In genomic region chr4:41465287-41465665, GRCm38 (mm10) we compare ENCODE assay signal across 8 mouse cellular contexts. TPM values are rescaled to one million over a fixed set of nuclear protein-coding genes. Genes with fewer than 3 reads are reported as not detected.
DNase-seq lines count a peak whose midpoint lies in the region; ATAC-seq and TF ChIP-seq lines count a peak whose summit lies in the region.

No protein-coding gene starts in this region.

- peaks cover 10% of the 10 kb centered on the region; the same call in 1 of the 2 replicates for H3K4me1 ChIP-seq in lung, embryonic 16.5 days (replicated peaks; ENCODE audit: control insufficient read depth, insufficient read depth, low read length)
- peaks cover 13% of the 10 kb centered on the region for H3K4me1 ChIP-seq in embryonic facial prominence, embryonic 14.5 days (ENCODE audit: control insufficient read depth, insufficient read depth, low read length)
- no peaks in the 10 kb centered on the region for H3K4me1 ChIP-seq in intestine, postnatal 0 days (replicated peaks; ENCODE audit: control insufficient read depth, insufficient read depth, low read length)
- peaks cover 20% of the 10 kb centered on the region for H3K4me1 ChIP-seq in neural tube, embryonic 15.5 days

- 4% methylated on average over 17 of the region's 17 CpGs for WGBS in lung, embryonic 16.5 days
- WGBS in embryonic facial prominence, embryonic 14.5 days = 2% methylated on average over 17 of the region's 17 CpGs
- 2% methylated on average over 17 of the region's 17 CpGs for WGBS in intestine, postnatal 0 days
- WGBS in neural tube, embryonic 15.5 days = 3% methylated on average over 17 of the region's 17 CpGs

- H3K27ac ChIP-seq in lung, embryonic 16.5 days (ENCODE audit: low read length) = no peak overlapping the region
- peak overlapping the region; percentile 31; the same call in 1 of the 2 replicates for H3K27ac ChIP-seq in embryonic facial prominence, embryonic 14.5 days (replicated peaks; ENCODE audit: low read depth, low read length)
- H3K27ac ChIP-seq in intestine, postnatal 0 days (ENCODE audit: low read depth, low read length) = peak overlapping the region; percentile 42; the same call in 1 of the 2 replicates
- H3K27ac ChIP-seq in neural tube, embryonic 15.5 days (replicated peaks) = peak overlapping the region; percentile 78

- no peak for DNase-seq in lung, adult 18-20 months
- peak; percentile 42 for DNase-seq in embryonic facial prominence, embryonic 14.5 days (ENCODE audit: low spot score)
- DNase-seq in urinary bladder, postnatal 14 days (ENCODE audit: low spot score) = no peak
- DNase-seq in lung, postnatal 4 days = no peak

- H3K4me2 ChIP-seq in lung, embryonic 16.5 days (ENCODE audit: low read depth, low read length) = peak overlapping the region; percentile 60
- H3K4me2 ChIP-seq in embryonic facial prominence, embryonic 14.5 days (ENCODE audit: low read depth, low read length) = peak overlapping the region; percentile 61
- H3K4me2 ChIP-seq in intestine, postnatal 0 days (replicated peaks; ENCODE audit: low read depth) = peak overlapping the region; percentile 79
- peak overlapping the region; percentile 62 for H3K4me2 ChIP-seq in neural tube, embryonic 15.5 days

- no peaks in the 10 kb centered on the region for H3K27me3 ChIP-seq in lung, embryonic 16.5 days (ENCODE audit: control insufficient read depth, insufficient read depth, low read depth, low read length)
- H3K27me3 ChIP-seq in embryonic facial prominence, embryonic 14.5 days (replicated peaks; ENCODE audit: control insufficient read depth, insufficient read depth, low read length) = no peaks in the 10 kb centered on the region
- H3K27me3 ChIP-seq in intestine, postnatal 0 days (replicated peaks; ENCODE audit: control insufficient read depth, insufficient read depth, low read length) = no peaks in the 10 kb centered on the region
- no peaks in the 10 kb centered on the region for H3K27me3 ChIP-seq in neural tube, embryonic 15.5 days (replicated peaks)

- H3K9ac ChIP-seq in lung, embryonic 16.5 days (ENCODE audit: low read length) = peak overlapping the region; percentile 81
- peak overlapping the region; percentile 78 for H3K9ac ChIP-seq in embryonic facial prominence, embryonic 14.5 days (ENCODE audit: low read depth, low read length)
- peak overlapping the region; percentile 52 for H3K9ac ChIP-seq in intestine, postnatal 0 days (ENCODE audit: low read depth, low read length)
- peak overlapping the region; percentile 58 for H3K9ac ChIP-seq in neural tube, embryonic 15.5 days (replicated peaks)

- ATAC-seq in lung, embryonic 16.5 days (ENCODE audit: low read depth) = peak; percentile 13; the same call in 1 of the 2 replicates
- no peak for ATAC-seq in embryonic facial prominence, embryonic 14.5 days (ENCODE audit: low read depth)
- ATAC-seq in intestine, postnatal 0 days = peak; percentile 58
- peak; percentile 30; the same call in 1 of the 2 replicates for ATAC-seq in neural tube, embryonic 15.5 days (ENCODE audit: low FRiP score)
- ATAC-seq in inflammation-experienced regulatory T-cells, adult 6 months = no peak

- H3K9me3 ChIP-seq in lung, embryonic 16.5 days (ENCODE audit: control insufficient read depth, low read length) = no peaks in the 10 kb centered on the region
- H3K9me3 ChIP-seq in embryonic facial prominence, embryonic 14.5 days (ENCODE audit: control insufficient read depth, low read length) = no peaks in the 10 kb centered on the region
- H3K9me3 ChIP-seq in intestine, postnatal 0 days (ENCODE audit: control insufficient read depth) = no peaks in the 10 kb centered on the region
- no peaks in the 10 kb centered on the region for H3K9me3 ChIP-seq in neural tube, embryonic 15.5 days (replicated peaks)

- no peaks in the 10 kb centered on the region for H3K36me3 ChIP-seq in lung, embryonic 16.5 days (ENCODE audit: control insufficient read depth, insufficient read depth, low read length)
- H3K36me3 ChIP-seq in embryonic facial prominence, embryonic 14.5 days (ENCODE audit: control insufficient read depth, insufficient read depth, low read length) = 0 out of 2 replicates have a peak, but pooled peaks cover 4% of the 10 kb centered on the region
- no peaks in the 10 kb centered on the region for H3K36me3 ChIP-seq in intestine, postnatal 0 days (ENCODE audit: control insufficient read depth, insufficient read depth)
- no peaks in the 10 kb centered on the region for H3K36me3 ChIP-seq in neural tube, embryonic 15.5 days

- peak overlapping the region; percentile 84 for H3K4me3 ChIP-seq in lung, embryonic 16.5 days (ENCODE audit: low read length)
- peak overlapping the region; percentile 67 for H3K4me3 ChIP-seq in embryonic facial prominence, embryonic 14.5 days (ENCODE audit: low read depth, low read length)
- H3K4me3 ChIP-seq in intestine, postnatal 0 days (ENCODE audit: low read depth, low read length) = peak overlapping the region; percentile 88
- peak overlapping the region; percentile 75 for H3K4me3 ChIP-seq in neural tube, embryonic 15.5 days (replicated peaks)

- peak; percentile 30; the same call in 1 of the 2 replicates for TF ChIP-seq CTCF in intestine, postnatal 0 days (IDR thresholded peaks at IDR 0.05; ENCODE audit: low read depth)

RNA-seq across cellular contexts. Expression of gene Nudt2, which starts 0.3 kb away (rescaled TPM):
- 46.9 and 47.6 TPM in 2 replicates for polyA plus RNA-seq in lung, embryonic 16.5 days (2015; fragmentation: Nextera tagmentation; extraction: Ambion mirVana)
- polyA plus RNA-seq in embryonic facial prominence, embryonic 14.5 days (2014; fragmentation: Nextera tagmentation; extraction: Ambion mirVana) = 49.0 and 50.7 TPM in 2 replicates
- 34.9 and 35.7 TPM in 2 replicates for polyA plus RNA-seq in intestine, postnatal 0 days (2015; fragmentation: Nextera tagmentation; extraction: Ambion mirVana)
- 62.8 and 71.6 TPM in 2 replicates for polyA plus RNA-seq in neural tube, embryonic 15.5 days (2015; fragmentation: Nextera tagmentation; extraction: Ambion mirVana)
- 10 to 100 TPM; 15.3 to 22.1 (median 17.8) TPM for polyA plus RNA-seq in inflammation-experienced regulatory T-cells, adult 6 months (2017; shearing (Covaris generic))

RNA-seq across cellular contexts. Expression of gene Kif24, which starts 0.6 kb away (rescaled TPM):
- 8.3 and 8.4 TPM in 2 replicates for polyA plus RNA-seq in lung, embryonic 16.5 days (2015; fragmentation: Nextera tagmentation; extraction: Ambion mirVana)
- polyA plus RNA-seq in embryonic facial prominence, embryonic 14.5 days (2014; fragmentation: Nextera tagmentation; extraction: Ambion mirVana) = 5.7 and 6.3 TPM in 2 replicates
- 1.3 and 1.4 TPM in 2 replicates for polyA plus RNA-seq in intestine, postnatal 0 days (2015; fragmentation: Nextera tagmentation; extraction: Ambion mirVana)
- polyA plus RNA-seq in neural tube, embryonic 15.5 days (2015; fragmentation: Nextera tagmentation; extraction: Ambion mirVana) = 2.4 and 3.0 TPM in 2 replicates
- 1 to 10 TPM; 1.2 to 4.7 (median 1.5) TPM for polyA plus RNA-seq in inflammation-experienced regulatory T-cells, adult 6 months (2017; shearing (Covaris generic))

RNA-seq across cellular contexts. Expression of gene AI464131, which starts 37.6 kb away (rescaled TPM):
- 6.0 and 6.4 TPM in 2 replicates for polyA plus RNA-seq in lung, embryonic 16.5 days (2015; fragmentation: Nextera tagmentation; extraction: Ambion mirVana)
- 12.5 and 13.7 TPM in 2 replicates for polyA plus RNA-seq in embryonic facial prominence, embryonic 14.5 days (2014; fragmentation: Nextera tagmentation; extraction: Ambion mirVana)
- 11.6 and 13.7 TPM in 2 replicates for polyA plus RNA-seq in intestine, postnatal 0 days (2015; fragmentation: Nextera tagmentation; extraction: Ambion mirVana)
- 7.8 and 8.3 TPM in 2 replicates for polyA plus RNA-seq in neural tube, embryonic 15.5 days (2015; fragmentation: Nextera tagmentation; extraction: Ambion mirVana)
- not detected for polyA plus RNA-seq in inflammation-experienced regulatory T-cells, adult 6 months (2017; shearing (Covaris generic))

RNA-seq across cellular contexts. Expression of gene 1110017D15Rik, which starts 51.9 kb away (rescaled TPM):
- polyA plus RNA-seq in lung, embryonic 16.5 days (2015; fragmentation: Nextera tagmentation; extraction: Ambion mirVana) = 15.7 and 18.6 TPM in 2 replicates
- 6.0 and 16.3 TPM in 2 replicates for polyA plus RNA-seq in embryonic facial prominence, embryonic 14.5 days (2014; fragmentation: Nextera tagmentation; extraction: Ambion mirVana)
- 0.52 and 2.0 TPM in 2 replicates for polyA plus RNA-seq in intestine, postnatal 0 days (2015; fragmentation: Nextera tagmentation; extraction: Ambion mirVana)
- polyA plus RNA-seq in neural tube, embryonic 15.5 days (2015; fragmentation: Nextera tagmentation; extraction: Ambion mirVana) = 8.6 and 10.1 TPM in 2 replicates
- not detected for polyA plus RNA-seq in inflammation-experienced regulatory T-cells, adult 6 months (2017; shearing (Covaris generic))

Comparison
In these comparisons a context has a peak if more than half of its experiments do, and no peak if none do; other contexts are left out.
1. ATAC-seq: peak in lung, embryonic 16.5 days (single experiment), intestine, postnatal 0 days (single experiment) and neural tube, embryonic 15.5 days (single experiment); none in embryonic facial prominence, embryonic 14.5 days (single experiment) and inflammation-experienced regulatory T-cells, adult 6 months (single experiment).
2. Peak in every context shown above with its lines, with median percentiles within 50 percentile points of each other: H3K4me2 ChIP-seq, H3K4me3 ChIP-seq and H3K9ac ChIP-seq.